Mouse (Mus musculus): ENCODE measurements around the gene Arid5a. TPM values are rescaled to one million over a fixed set of nuclear protein-coding genes. Genes with fewer than 3 reads are reported as not detected.

The Arid5a gene
- polyA plus RNA-seq, 1 experiment from 2014 or later = 3.2 TPM

GRCm38 (mm10) chr1:36314959-36315775 is 7.6 kb downstream of the Arid5a start:
- Histone ChIP-seq H3K36me3 (no peaks in the 10 kb centered on the region), H3K4me3 (replicated peaks) (no peak overlapping the region), H3K27me3 (replicated peaks) (no peaks in the 10 kb centered on the region), H3K4me1 (replicated peaks) (no peaks in the 10 kb centered on the region), H3K9me3 (no peaks in the 10 kb centered on the region), H3K27ac (no peak overlapping the region), H3K4me2 (replicated peaks) (no peak overlapping the region), H3K9ac (no peak overlapping the region)
- ATAC-seq = no peak; the same call in 1 of the 2 replicates
- 88% methylated on average over 11 of the region's 11 CpGs for WGBS

- Histone ChIP-seq H3K9ac (no peak overlapping the region), H3K27me3 (replicated peaks) (no peaks in the 10 kb centered on the region), H3K36me3 (no peaks in the 10 kb centered on the region), H3K27ac (no peak overlapping the region), H3K4me1 (replicated peaks) (no peaks in the 10 kb centered on the region), H3K9me3 (no peaks in the 10 kb centered on the region), H3K4me2 (replicated peaks) (no peak overlapping the region), H3K4me3 (replicated peaks) (no peak overlapping the region)
- WGBS = 84% methylated on average over 2 of the region's 2 CpGs
- ATAC-seq = no peak
These were observed 8.2 kb downstream of the Arid5a start for GRCm38 (mm10) chr1:36315776-36316100.

DNA sequence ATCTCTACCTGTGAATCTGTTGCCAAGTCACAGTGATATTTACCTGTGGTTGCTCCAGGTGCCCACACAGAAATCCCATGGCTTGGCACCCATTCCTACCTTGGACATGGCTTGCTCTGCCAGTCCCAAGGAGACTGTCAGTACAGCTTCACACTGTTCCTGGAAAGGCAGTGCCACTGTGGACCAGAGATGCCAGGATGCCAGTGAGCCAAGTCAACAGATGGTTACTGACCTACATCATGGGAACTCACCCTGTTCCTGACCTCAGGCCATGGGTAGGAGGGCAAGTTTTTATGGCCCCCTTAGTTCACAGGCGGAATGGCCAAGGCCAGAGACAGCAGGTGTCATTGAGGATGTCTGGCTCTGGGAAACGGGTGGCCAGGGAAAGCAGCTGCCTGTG is 13.6 kb downstream of the Arid5a start:
- H3K9ac ChIP-seq = no peak overlapping the region
- no peak overlapping the region for H3K27ac ChIP-seq
- ATAC-seq = no peak
- H3K27me3 ChIP-seq (replicated peaks) = no peaks in the 10 kb centered on the region
- H3K9me3 ChIP-seq = no peaks in the 10 kb centered on the region
- H3K4me3 ChIP-seq (replicated peaks) = no peak overlapping the region
- no peak overlapping the region for H3K4me2 ChIP-seq (replicated peaks)
- H3K4me1 ChIP-seq (replicated peaks) = peaks cover 7% of the 10 kb centered on the region
- 84% methylated on average over 2 of the region's 2 CpGs for WGBS
- H3K36me3 ChIP-seq = no peaks in the 10 kb centered on the region

DNA sequence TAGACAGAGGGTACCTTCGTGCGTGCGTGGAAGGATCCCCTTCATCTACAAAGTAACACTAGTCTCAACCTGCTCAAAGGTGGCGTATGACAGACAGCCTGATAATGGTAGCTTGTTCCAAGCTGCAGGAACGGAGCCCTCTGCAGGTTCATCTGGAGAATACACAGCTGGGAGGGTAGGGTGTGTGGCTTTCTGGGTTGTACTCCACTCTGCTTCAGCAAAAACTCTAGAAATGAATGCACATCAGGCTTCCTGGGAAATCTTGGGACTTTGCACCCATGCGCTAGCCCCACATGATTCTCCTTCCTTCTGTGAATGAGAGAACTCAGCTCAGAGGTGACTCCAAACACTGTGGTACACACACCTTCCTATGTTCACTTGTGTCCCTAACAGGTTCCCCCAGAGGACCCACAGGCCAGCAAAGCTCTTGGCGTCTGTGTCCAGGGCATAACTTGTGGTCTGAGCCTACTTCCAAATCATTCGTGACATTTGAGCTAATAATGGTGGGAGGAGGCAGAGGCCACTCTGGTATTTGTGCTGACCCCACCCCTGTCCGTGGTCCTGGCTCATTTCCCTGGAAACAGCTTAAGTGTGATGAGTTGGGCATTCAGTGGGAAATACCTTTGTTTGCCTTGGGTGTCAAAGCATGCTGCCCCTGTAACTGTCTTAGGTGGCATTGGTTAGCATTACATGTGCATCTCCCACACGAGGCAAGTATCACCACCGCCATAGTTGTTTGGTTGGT is 14.5 kb downstream of the Arid5a start:
- Histone ChIP-seq H3K27ac (no peak overlapping the region), H3K4me2 (replicated peaks) (no peak overlapping the region), H3K9me3 (no peaks in the 10 kb centered on the region), H3K9ac (no peak overlapping the region), H3K4me3 (replicated peaks) (no peak overlapping the region), H3K36me3 (no peaks in the 10 kb centered on the region), H3K27me3 (replicated peaks) (no peaks in the 10 kb centered on the region), H3K4me1 (replicated peaks) (peaks cover 7% of the 10 kb centered on the region)
- no peak for ATAC-seq
- WGBS = 72% methylated on average over 11 of the region's 11 CpGs

- WGBS = 42% methylated on average over 9 of the region's 9 CpGs
- H3K27ac ChIP-seq = no peak overlapping the region
- no peak overlapping the region for H3K9ac ChIP-seq
- H3K36me3 ChIP-seq = no peaks in the 10 kb centered on the region
- no peaks in the 10 kb centered on the region for H3K27me3 ChIP-seq (replicated peaks)
- H3K9me3 ChIP-seq = no peaks in the 10 kb centered on the region
- no peak overlapping the region for H3K4me2 ChIP-seq (replicated peaks)
- H3K4me3 ChIP-seq (replicated peaks) = no peak overlapping the region
- peaks cover 7% of the 10 kb centered on the region for H3K4me1 ChIP-seq (replicated peaks)
- peak; percentile 21; the same call in 1 of the 2 replicates for ATAC-seq
These were observed 15.5 kb downstream of the Arid5a start for GRCm38 (mm10) chr1:36323076-36323475.

DNA sequence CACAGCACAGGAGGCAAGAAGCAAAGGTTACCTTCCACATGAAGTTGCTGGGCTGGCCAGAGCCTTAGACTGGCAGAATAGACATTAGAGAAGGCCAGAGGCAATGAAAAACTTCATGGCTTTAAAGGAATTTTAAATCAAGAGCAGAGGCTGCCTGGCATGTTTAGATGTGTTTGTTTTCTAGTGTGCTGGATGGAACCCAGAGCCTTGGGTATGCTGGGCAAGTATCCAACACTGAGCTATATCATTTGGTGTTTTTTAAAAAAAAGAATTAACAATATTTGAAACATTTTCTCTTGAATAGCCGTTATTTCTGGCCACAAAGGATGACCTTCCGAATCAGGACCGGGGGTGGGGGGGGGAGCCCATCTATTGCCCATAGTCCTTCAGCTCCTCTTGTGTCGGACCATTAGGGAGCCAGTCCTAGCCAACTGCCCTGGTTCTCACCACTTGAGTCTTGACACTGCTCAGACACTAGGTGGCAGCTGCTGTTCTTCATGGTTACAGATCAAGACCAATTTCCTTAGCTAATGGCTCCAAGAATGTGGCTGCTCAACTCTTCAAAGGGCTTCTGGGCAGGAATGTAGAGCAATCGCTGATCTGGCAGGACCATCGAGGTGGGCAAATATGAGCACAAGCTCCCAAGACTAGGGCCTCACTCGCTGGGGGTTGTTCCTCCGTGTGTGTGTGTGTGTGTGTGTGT is 16.4 kb downstream of the Arid5a start:
- H3K4me3 ChIP-seq (replicated peaks) = no peak overlapping the region
- H3K4me1 ChIP-seq (replicated peaks) = peaks cover 7% of the 10 kb centered on the region
- no peak overlapping the region for H3K27ac ChIP-seq
- H3K27me3 ChIP-seq (replicated peaks) = no peaks in the 10 kb centered on the region
- no peak overlapping the region for H3K4me2 ChIP-seq (replicated peaks)
- no peak overlapping the region for H3K9ac ChIP-seq
- H3K9me3 ChIP-seq = no peaks in the 10 kb centered on the region
- no peaks in the 10 kb centered on the region for H3K36me3 ChIP-seq
- peak; percentile 77 for ATAC-seq
- WGBS = 34% methylated on average over 8 of the region's 8 CpGs

DNA sequence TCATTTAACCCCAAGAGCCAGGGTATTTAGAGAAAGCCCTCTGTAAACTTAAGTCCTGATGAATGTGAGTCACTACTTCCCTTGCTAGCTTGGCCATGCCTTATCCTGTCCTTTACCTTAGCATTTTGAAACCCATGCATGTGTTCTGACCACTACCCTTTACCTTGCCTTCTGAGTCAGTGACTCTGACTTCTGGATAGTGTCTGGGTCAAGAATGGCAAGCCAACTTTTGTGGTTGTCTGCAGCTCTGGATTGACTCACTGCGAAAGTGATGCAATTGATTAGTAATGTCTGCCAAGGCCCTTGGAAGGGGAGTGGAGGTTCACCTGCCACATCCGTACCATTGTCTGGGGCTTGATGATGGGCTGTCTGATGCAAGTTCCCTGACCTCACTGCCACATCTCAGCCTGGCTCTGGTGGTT is 18.4 kb downstream of the Arid5a start:
- peaks cover 7% of the 10 kb centered on the region for H3K4me1 ChIP-seq (replicated peaks)
- no peaks in the 10 kb centered on the region for H3K36me3 ChIP-seq
- no peak overlapping the region for H3K27ac ChIP-seq
- no peak overlapping the region for H3K4me2 ChIP-seq (replicated peaks)
- H3K9me3 ChIP-seq = no peaks in the 10 kb centered on the region
- 93% methylated on average over 2 of the region's 2 CpGs for WGBS
- H3K27me3 ChIP-seq (replicated peaks) = no peaks in the 10 kb centered on the region
- no peak for ATAC-seq
- H3K9ac ChIP-seq = no peak overlapping the region
- no peak overlapping the region for H3K4me3 ChIP-seq (replicated peaks)

DNA sequence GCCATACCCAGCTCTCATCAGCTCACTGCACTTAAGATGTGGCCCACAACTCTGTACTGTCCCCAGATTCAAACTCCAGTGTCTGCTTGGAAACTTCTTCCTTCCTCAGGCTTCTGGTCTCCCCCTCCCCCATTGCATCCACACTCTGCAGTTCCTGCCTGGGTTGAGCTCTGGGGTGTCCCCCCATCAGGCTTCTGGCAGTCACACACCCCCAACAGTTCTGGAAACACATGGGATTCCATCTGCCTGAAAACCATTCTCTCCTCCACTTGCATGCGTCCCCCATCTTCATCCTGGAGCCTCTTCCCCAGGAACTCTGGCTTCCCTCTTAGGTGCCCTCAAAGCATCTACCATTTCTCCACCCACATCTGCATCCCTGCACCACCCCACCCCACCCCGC is 19.3 kb downstream of the Arid5a start:
- H3K27me3 ChIP-seq (replicated peaks) = no peaks in the 10 kb centered on the region
- H3K27ac ChIP-seq = no peak overlapping the region
- WGBS = 85% methylated on average over 2 of the region's 2 CpGs
- H3K4me3 ChIP-seq (replicated peaks) = no peak overlapping the region
- no peaks in the 10 kb centered on the region for H3K36me3 ChIP-seq
- H3K4me1 ChIP-seq (replicated peaks) = peaks cover 7% of the 10 kb centered on the region
- no peaks in the 10 kb centered on the region for H3K9me3 ChIP-seq
- no peak for ATAC-seq
- H3K9ac ChIP-seq = no peak overlapping the region
- H3K4me2 ChIP-seq (replicated peaks) = no peak overlapping the region

GRCm38 (mm10) chr1:36331743-36332142 is 24.2 kb downstream of the Arid5a start:
- Histone ChIP-seq H3K4me2 (replicated peaks) (no peak overlapping the region), H3K36me3 (peaks cover 11% of the 10 kb centered on the region), H3K9me3 (no peaks in the 10 kb centered on the region), H3K27me3 (replicated peaks) (no peaks in the 10 kb centered on the region), H3K9ac (no peak overlapping the region), H3K27ac (no peak overlapping the region), H3K4me1 (replicated peaks) (no peaks in the 10 kb centered on the region), H3K4me3 (replicated peaks) (no peak overlapping the region)
- ATAC-seq = peak; percentile 46; the same call in 1 of the 2 replicates
- 72% methylated on average over 6 of the region's 6 CpGs for WGBS

- no peak overlapping the region for H3K4me2 ChIP-seq (replicated peaks)
- 80% methylated on average over 14 of the region's 14 CpGs for WGBS
- ATAC-seq = peak; percentile 58; the same call in 1 of the 2 replicates
- no peaks in the 10 kb centered on the region for H3K27me3 ChIP-seq (replicated peaks)
- no peak overlapping the region for H3K9ac ChIP-seq
- H3K9me3 ChIP-seq = no peaks in the 10 kb centered on the region
- H3K4me3 ChIP-seq (replicated peaks) = no peak overlapping the region
- no peaks in the 10 kb centered on the region for H3K4me1 ChIP-seq (replicated peaks)
- H3K36me3 ChIP-seq = peaks cover 23% of the 10 kb centered on the region
- H3K27ac ChIP-seq = 0 out of 2 replicates have a peak overlapping the region, but pooled peaks have one; percentile 17
These were observed 25.7 kb downstream of the Arid5a start for GRCm38 (mm10) chr1:36332955-36333887.

GRCm38 (mm10) chr1:36342547-36342946 is 35.0 kb downstream of the Arid5a start:
- WGBS = 92% methylated on average over 6 of the region's 6 CpGs

More at GRCm38 (mm10) chr1:36342547-36342946, 35.0 kb downstream of the Arid5a start:
- no peak overlapping the region for H3K9ac ChIP-seq
- H3K4me1 ChIP-seq (replicated peaks) = no peaks in the 10 kb centered on the region
- H3K27me3 ChIP-seq (replicated peaks) = no peaks in the 10 kb centered on the region
- H3K9me3 ChIP-seq = no peaks in the 10 kb centered on the region
- H3K4me3 ChIP-seq (replicated peaks) = no peak overlapping the region
- no peak overlapping the region for H3K27ac ChIP-seq
- peaks cover 58% of the 10 kb centered on the region for H3K36me3 ChIP-seq
- no peak overlapping the region for H3K4me2 ChIP-seq (replicated peaks)
- ATAC-seq = no peak
